Mouse (Mus musculus) embryo, embryonic 11.5 days (tissue): ENCODE data around the gene Slc5a10.
"Not testable (repeated sequence)": the region's sequence is repeated elsewhere in the genome, so short reads cannot be mapped to it uniquely, and the experiment has no call there.

ENCODE experiments used
- DNase-seq: peaks from one replicate; pipeline ENCODE4 v3.0.0-alpha.2; 2012; ENCODE audit warnings: low read depth, low spot score

Slc5a10 gene

GRCm38 (mm10) chr11:61649163-61649580 is 71.5 kb downstream of the Slc5a10 start:
- no peak for DNase-seq

GRCm38 (mm10) chr11:61648749-61649115 is 71.9 kb downstream of the Slc5a10 start:
- no peak for DNase-seq

GRCm38 (mm10) chr11:61647956-61648748 is 72.5 kb downstream of the Slc5a10 start:
- DNase-seq: no peak

- DNase-seq: no peak
Measured at GRCm38 (mm10) chr11:61647110-61647910, 73.3 kb downstream of the Slc5a10 start.

GRCm38 (mm10) chr11:61646499-61647039 is 74.1 kb downstream of the Slc5a10 start:
- DNase-seq: no peak

GRCm38 (mm10) chr11:61645357-61645857 is 75.2 kb downstream of the Slc5a10 start:
- no peak for DNase-seq

GRCm38 (mm10) chr11:61644576-61645326 is 75.9 kb downstream of the Slc5a10 start:
- no peak for DNase-seq

GRCm38 (mm10) chr11:61643184-61643961 is 77.3 kb downstream of the Slc5a10 start:
- no peak for DNase-seq

GRCm38 (mm10) chr11:61642106-61642505 is 78.5 kb downstream of the Slc5a10 start:
- DNase-seq: no peak

GRCm38 (mm10) chr11:61640585-61640984 is 80.0 kb downstream of the Slc5a10 start:
- not testable (repeated sequence) for DNase-seq

GRCm38 (mm10) chr11:61639601-61640177 is 80.9 kb downstream of the Slc5a10 start:
- no peak for DNase-seq

GRCm38 (mm10) chr11:61638764-61639536 is 81.7 kb downstream of the Slc5a10 start:
- no peak for DNase-seq

GRCm38 (mm10) chr11:61637856-61638255 is 82.8 kb downstream of the Slc5a10 start:
- no peak for DNase-seq

GRCm38 (mm10) chr11:61637413-61637812 is 83.2 kb downstream of the Slc5a10 start:
- DNase-seq: no peak

GRCm38 (mm10) chr11:61636309-61636708 is 84.3 kb downstream of the Slc5a10 start:
- not testable (repeated sequence) for DNase-seq

GRCm38 (mm10) chr11:61629621-61630020 is 91.0 kb downstream of the Slc5a10 start:
- no peak for DNase-seq

GRCm38 (mm10) chr11:61626509-61626908 is 94.1 kb downstream of the Slc5a10 start:
- no peak for DNase-seq

- no peak for DNase-seq
Measured at GRCm38 (mm10) chr11:61625136-61625535, 95.5 kb downstream of the Slc5a10 start.
